Mouse (Mus musculus): ENCODE measurements around the gene Clmp. TPM values are rescaled to one million over a fixed set of nuclear protein-coding genes. Genes with fewer than 3 reads are reported as not detected.

Gene Clmp
- total RNA-seq, 2 experiments from 2014 or later = 27.3 to 31.1 TPM

DNA sequence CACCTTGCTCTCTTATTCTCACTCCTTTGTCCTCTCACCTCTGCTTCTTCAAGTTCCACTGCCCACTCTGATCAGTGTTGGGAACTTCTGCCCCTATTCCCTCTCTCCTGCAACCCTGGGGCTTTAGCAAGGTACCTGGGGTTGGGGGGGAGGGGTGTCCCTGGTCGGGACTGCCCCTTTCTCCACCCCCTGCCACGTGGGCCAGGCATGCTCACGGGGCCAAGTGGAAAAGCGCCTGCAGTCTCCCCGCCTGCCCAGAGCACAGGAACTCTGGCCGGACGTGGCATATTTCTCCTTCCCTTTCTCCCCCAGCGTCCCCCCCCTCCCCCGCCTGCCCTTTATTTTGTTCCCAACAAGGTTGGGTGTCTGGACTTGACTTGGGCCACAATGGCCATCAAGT, 33.0 kb upstream of the Clmp start:
- H3K27ac ChIP-seq = no peak overlapping the region
- H3K4me3 ChIP-seq = no peak overlapping the region
- no peak for TF ChIP-seq CTCF (IDR thresholded peaks at IDR 0.05)
- intact Hi-C loops (cut with DNase I) = no loop called here
- no peak for DNase-seq (ENCODE audit: extremely low spot score in 1 of 2, low spot score in 2 of 2)

DNA sequence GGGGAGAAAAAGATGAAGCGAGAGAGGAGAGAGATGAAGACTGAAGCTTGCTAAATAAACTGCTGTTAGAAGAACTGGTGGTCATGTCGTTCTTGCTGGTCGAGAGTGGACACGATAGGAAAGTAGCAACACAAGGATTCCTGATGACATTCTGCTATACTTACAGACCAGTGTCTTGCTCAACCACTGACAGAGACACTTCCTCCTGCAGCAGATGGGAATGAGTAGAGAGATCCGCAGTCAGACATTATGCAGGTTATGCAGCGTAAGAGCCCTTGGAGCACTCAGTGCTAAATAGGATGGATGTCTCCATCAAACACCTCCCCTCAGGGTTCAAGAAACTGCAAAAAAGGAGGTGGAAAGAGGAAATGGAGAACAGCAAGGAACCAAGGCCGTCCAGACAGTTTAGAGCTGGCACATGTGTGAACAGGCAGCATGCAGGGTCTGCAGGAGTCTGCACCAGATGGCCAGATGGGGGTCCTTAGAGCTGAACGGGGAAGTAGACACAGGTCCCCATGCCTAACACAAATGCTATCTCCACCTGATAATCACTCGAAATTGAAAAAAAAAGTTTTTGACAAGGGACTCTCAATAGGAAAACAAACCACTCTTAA, 19.5 kb upstream of the Clmp start:
- H3K4me3 ChIP-seq = no peak overlapping the region
- intact Hi-C loops (cut with DNase I) = no loop called here
- H3K27ac ChIP-seq = no peak overlapping the region
- DNase-seq (ENCODE audit: extremely low spot score in 1 of 2, low spot score in 2 of 2) = no peak
- no peak for TF ChIP-seq CTCF (IDR thresholded peaks at IDR 0.05)

DNA sequence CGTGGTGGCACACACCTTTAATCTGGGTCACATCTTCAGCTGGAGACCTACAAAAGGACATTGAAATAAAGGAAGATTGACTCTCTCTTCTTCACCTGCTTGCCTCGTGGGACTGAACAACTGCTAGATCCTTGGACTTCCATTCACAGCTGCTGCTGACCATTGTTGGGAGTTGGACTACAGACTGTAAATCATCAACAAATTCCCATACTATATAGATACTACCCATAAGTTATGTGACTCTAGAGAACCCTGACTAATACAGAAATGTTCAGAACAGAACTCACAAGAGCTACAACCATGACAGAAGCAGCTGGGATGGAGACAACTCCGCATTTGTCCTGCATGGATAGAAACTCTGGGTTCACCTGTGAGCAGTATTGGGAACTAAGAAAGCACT, 15.4 kb upstream of the Clmp start, which contains the start of gene Gm21915:
TSS of gene Gm21915 (plus strand) at position 301 of the 400 bp plus-strand sequence.
- no peak for DNase-seq (ENCODE audit: extremely low spot score in 1 of 2, low spot score in 2 of 2)
- no peak for TF ChIP-seq CTCF (IDR thresholded peaks at IDR 0.05)
- H3K27ac ChIP-seq = no peak within 1 kb of the TSS
- no peak within 1 kb of the TSS for H3K4me3 ChIP-seq
- intact Hi-C loops (cut with DNase I) = no loop called here

DNA sequence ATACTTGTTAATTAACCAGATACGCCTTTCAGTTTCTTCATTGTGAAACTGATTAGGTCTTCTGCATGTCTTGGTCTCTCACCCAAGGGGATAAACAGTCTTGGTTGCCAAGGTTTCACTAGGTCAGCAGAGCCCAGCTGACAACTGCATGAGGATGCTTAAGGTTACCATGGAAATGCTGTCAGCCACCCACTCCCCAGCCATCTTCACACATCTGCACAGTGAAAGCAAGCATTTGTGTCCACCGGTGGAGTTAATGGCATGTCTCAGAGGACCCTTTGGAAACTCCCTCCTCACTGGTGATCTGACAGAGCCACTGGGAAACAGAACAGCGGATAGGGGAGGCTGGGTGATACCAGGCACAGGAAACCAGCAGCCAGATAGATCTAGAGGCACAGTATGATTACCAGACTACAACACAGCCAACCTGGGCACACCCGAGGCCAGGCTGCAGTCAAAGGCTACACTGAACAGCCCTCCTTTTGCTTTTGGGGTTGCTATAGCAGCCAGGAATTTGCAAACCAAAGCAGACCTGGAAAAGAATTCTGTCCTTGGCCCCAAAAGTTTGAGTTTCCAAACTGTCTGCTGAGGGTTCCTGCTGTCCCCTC, 14.3 kb upstream of the Clmp start:
- intact Hi-C loops (cut with DNase I) = no loop called here
- Histone ChIP-seq H3K27ac (no peak overlapping the region), H3K4me3 (no peak overlapping the region)
- DNase-seq (ENCODE audit: extremely low spot score in 1 of 2, low spot score in 2 of 2) = no peak
- TF ChIP-seq CTCF (IDR thresholded peaks at IDR 0.05) = no peak

DNA sequence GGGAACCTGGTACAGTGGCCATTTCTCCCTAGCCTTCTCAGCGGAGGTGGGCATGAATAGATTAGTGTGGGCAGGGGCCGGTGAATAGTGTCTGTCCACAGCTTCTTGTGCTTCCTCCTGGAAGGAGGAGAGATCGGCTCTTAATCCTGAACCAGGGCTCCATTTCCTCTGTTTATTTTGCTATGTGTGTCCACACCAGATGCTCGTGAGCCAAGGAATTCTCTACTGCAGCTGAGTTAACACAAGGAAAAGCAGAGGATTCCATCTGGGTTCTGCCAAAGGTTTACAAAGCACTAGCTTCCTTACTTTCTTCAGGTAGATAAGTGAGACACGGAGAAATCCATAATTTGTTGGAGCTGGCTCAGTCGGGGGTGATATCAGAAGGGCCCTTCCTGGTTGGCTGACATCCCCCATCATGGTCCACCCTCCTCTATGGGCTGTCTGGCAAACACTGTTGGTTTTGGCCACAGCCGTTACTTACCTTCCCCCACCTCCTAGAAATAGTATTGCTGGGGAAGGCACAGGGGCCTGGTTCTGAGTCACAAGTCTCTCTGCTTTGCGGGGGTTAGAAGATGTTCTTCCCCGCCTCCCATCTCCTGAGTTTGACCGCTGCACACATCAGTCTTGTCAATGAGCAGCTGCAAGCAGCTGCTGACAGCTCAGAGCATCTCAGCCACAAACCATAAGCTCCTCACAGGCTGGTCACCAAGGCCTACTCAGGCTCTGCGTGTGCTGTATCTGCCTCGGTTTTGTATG, 10.4 kb upstream of the Clmp start:
- TF ChIP-seq CTCF (IDR thresholded peaks at IDR 0.05) = no peak
- no peak overlapping the region for H3K4me3 ChIP-seq
- H3K27ac ChIP-seq = peak overlapping the region; percentile 12; the same call in 1 of the 2 replicates
- intact Hi-C loops (cut with DNase I) = no loop called here
- no peak for DNase-seq (ENCODE audit: extremely low spot score in 1 of 2, low spot score in 2 of 2)

DNA sequence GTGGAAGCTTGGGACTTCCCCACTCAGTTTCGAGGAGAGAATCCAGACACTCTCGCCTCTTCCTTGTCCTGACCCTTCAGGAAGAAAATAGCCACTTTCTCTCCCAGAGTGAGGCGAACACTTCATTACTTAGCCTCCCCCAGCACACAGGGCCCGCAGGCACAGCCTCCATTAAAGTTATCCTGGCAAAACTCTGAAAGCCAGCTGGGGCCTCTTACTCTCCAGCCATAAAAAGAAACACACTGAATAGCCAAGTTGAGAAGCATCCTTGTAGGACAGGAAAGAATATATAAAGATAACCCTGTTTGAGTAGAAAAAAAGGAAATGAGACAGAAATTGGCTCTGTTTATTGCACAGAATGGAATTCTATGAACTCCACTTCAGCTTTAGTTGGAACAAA, 7.1 kb upstream of the Clmp start:
- no peak overlapping the region for H3K27ac ChIP-seq
- no peak for DNase-seq (ENCODE audit: extremely low spot score in 1 of 2, low spot score in 2 of 2)
- intact Hi-C loops (cut with DNase I) = no loop called here
- H3K4me3 ChIP-seq = no peak overlapping the region
- TF ChIP-seq CTCF (IDR thresholded peaks at IDR 0.05) = no peak

DNA sequence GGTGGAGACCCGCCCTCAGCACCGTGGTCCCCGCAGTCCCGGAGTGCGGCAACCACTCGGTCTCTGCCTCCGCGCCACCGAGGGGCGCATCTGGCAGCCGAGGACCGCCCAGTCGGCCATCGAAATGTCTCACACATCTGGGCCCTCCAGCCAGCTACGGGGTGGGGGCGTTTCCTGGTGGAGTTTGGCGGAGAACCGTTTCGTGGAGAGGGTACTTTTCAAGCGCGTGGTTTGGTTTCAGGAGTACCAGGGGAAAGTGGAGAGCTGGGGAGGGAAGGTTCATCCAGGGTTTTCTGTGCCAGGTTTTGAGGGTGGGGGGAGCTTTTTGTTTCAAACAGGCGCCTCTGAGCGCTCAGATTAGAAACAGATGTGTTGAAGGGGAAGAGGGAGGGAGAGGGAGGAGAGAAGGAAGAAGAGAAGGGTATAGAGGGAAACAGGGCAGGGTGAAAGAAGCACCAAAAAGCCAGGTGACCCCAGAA, 698 bp downstream of the Clmp start:
- intact Hi-C loops (cut with DNase I) = loop anchor here (2.0 to 5.0 kb wide), 3 partner anchors 46 to 71 kb away; no protein-coding TSS in a partner anchor
- DNase-seq (ENCODE audit: extremely low spot score in 1 of 2, low spot score in 2 of 2) = peak in 1 of 2 experiments; percentile 51
- TF ChIP-seq CTCF (IDR thresholded peaks at IDR 0.05) = no peak
- H3K4me3 ChIP-seq = peak overlapping the region; percentile 66
- peak overlapping the region; percentile 87 for H3K27ac ChIP-seq

DNA sequence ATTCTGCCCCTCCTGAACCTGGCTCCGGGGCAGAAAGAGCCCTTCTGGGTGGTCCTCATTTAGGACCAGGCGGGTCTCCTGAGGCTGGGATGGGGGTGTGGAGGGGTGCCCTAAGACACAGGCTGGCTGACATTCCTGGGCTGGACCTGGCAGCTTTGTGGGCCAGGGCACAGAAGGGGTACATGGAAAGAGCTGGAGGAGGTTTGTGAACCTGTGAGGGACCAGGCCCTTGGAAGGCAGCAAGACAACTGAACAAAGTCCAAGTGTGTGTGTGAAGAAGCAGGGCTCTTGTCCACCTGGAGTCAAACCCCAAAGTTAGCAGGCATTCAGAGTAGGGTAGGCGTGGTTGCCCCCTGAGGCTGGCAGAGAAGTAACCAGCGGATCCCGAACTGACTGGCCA, 1.3 kb downstream of the Clmp start:
- DNase-seq (ENCODE audit: extremely low spot score in 1 of 2, low spot score in 2 of 2) = no peak
- intact Hi-C loops (cut with DNase I) = loop anchor here (2.0 to 5.0 kb wide), 3 partner anchors 45 to 70 kb away; no protein-coding TSS in a partner anchor
- TF ChIP-seq CTCF (IDR thresholded peaks at IDR 0.05) = no peak
- Histone ChIP-seq H3K27ac (peak overlapping the region; percentile 87), H3K4me3 (peak overlapping the region; percentile 66)

DNA sequence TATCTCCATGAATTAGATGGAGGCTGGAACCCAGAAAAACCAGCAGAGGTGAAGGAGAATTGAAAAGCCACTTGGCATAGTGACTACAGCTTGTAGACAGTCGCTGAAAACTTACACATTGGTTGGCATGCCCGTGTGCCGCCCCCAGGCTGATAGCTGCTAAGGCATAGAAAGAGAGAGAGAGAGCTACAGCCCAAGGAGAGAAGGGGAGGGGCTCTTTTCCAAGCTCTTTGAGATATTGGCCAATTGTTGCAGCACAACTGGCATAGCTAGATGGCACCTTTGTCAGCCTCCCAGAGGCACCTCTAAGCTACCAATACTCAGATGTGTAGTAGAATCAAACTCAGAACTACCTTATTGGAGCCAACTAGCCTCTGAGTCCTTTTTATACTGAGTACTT, 1.8 kb downstream of the Clmp start:
- no peak for TF ChIP-seq CTCF (IDR thresholded peaks at IDR 0.05)
- Histone ChIP-seq H3K4me3 (peak overlapping the region; percentile 66; the same call in 1 of the 2 replicates), H3K27ac (no peak overlapping the region)
- DNase-seq (ENCODE audit: extremely low spot score in 1 of 2, low spot score in 2 of 2) = no peak
- intact Hi-C loops (cut with DNase I) = loop anchor here (2.0 to 5.0 kb wide), 3 partner anchors 45 to 70 kb away; no protein-coding TSS in a partner anchor

DNA sequence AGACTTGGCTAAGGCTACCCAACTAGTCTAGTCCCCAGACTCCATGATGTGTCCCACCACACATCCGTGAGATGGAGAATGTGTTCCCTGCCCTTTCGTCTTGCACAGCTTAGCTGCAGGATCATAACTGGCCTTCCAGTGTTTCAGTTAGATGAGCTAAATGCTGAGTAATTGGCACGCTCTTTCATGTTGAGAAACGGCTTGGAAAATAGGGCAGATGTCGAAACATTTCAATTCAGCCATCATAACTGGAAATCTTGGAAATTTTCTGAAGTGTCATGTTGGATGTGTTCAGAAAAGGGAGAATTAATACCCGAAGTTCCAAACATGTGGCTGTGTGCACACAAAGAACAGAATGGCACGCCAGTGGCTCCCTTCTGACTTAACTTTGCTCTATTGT, 4.7 kb downstream of the Clmp start:
- no peak overlapping the region for H3K27ac ChIP-seq
- no peak for DNase-seq (ENCODE audit: extremely low spot score in 1 of 2, low spot score in 2 of 2)
- H3K4me3 ChIP-seq = no peak overlapping the region
- no peak for TF ChIP-seq CTCF (IDR thresholded peaks at IDR 0.05)
- intact Hi-C loops (cut with DNase I) = no loop called here

DNA sequence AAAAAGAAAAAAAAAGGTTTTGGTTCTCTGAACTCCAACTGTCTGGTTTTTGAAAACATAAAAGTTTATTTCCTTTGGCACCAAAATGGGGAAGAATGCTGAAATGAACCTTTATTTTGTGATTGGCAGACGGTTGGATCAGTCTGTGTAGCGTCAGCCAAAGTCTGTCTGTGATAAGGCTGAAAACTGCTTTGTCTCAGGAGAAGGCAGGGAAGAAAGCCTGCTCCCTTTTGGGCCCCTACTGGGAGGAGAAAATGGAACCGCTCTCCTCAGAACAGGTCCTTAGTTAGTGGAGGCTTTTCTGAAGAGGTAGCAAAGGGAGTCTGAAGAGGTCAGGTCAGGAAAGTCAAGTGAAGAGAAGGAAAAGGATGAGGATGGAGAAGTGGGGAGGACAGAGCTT, 7.3 kb downstream of the Clmp start:
- Histone ChIP-seq H3K27ac (no peak overlapping the region), H3K4me3 (no peak overlapping the region)
- no peak for TF ChIP-seq CTCF (IDR thresholded peaks at IDR 0.05)
- no peak for DNase-seq (ENCODE audit: extremely low spot score in 1 of 2, low spot score in 2 of 2)
- intact Hi-C loops (cut with DNase I) = no loop called here

DNA sequence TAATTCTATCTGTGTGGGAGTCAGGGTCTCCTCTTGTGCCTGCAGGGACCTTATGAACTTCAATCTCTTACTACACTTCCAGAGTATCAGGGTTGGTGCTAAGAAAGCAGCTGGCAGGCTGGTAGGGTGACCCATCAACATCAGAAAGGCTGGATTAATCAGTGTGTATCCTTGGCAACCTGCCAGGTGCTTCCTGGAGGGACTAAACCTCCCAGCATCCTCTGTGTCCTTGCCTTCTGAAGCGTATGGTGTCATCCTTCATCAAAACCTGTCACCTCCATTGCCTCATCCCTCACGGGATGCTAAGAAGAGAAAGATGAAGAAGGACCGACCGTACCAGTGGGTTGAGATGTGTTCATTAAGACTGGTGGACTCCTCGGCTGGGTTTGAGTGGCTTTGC, 8.0 kb downstream of the Clmp start:
- no peak for DNase-seq (ENCODE audit: extremely low spot score in 1 of 2, low spot score in 2 of 2)
- intact Hi-C loops (cut with DNase I) = no loop called here
- H3K27ac ChIP-seq = no peak overlapping the region
- no peak overlapping the region for H3K4me3 ChIP-seq
- TF ChIP-seq CTCF (IDR thresholded peaks at IDR 0.05) = no peak
